In genomic region chr13:42592945-42593344, GRCm38 (mm10) we compare ENCODE assay signal across 28 mouse cellular contexts.
DNase-seq lines count a peak whose midpoint lies in the region; ATAC-seq and TF ChIP-seq lines count a peak whose summit lies in the region.
"Had no signal": no experiment of that assay in that cellular context is flagged by ENCODE, and none has a peak within 500 bp of the region (broad histone marks: within the 10 kb centered on the region; RNA-seq: fewer than 3 reads in every experiment).

No protein-coding gene starts in this region.

- no peak overlapping the region for H3K4me3 ChIP-seq in heart, embryonic 13.5 days
- no peak overlapping the region for H3K4me3 ChIP-seq in heart, embryonic 11.5 days (ENCODE audit: low read depth, low read length)
- no peak overlapping the region for H3K4me3 ChIP-seq in left cerebral cortex, adult 2 months
- no peak overlapping the region for H3K4me3 ChIP-seq in lung, postnatal 0 days (ENCODE audit: low read depth, low read length)
- H3K4me3 ChIP-seq: erythroblast, embryonic 14.5 days; gastrocnemius, adult 2 months; heart, adult 2 months; hindbrain, embryonic 12.5 days; intestine, embryonic 15.5 days; lung, embryonic 15.5 days; megakaryocyte, embryonic 14.5 days; midbrain, embryonic 12.5 days; myocyte; neural tube, embryonic 12.5 days had no signal

- H3K4me2 ChIP-seq in heart, embryonic 13.5 days, result no peak overlapping the region
- no peak overlapping the region for H3K4me2 ChIP-seq in heart, embryonic 11.5 days
- H3K4me2 ChIP-seq in lung, postnatal 0 days (replicated peaks; ENCODE audit: low read depth, low read length), result no peak overlapping the region
- H3K4me2 ChIP-seq: hindbrain, embryonic 12.5 days; intestine, embryonic 15.5 days; lung, embryonic 15.5 days; midbrain, embryonic 12.5 days; neural tube, embryonic 12.5 days had no signal

- no peak overlapping the region for H3K9ac ChIP-seq in heart, embryonic 13.5 days
- H3K9ac ChIP-seq in heart, embryonic 11.5 days (ENCODE audit: low read depth, low read length), result no peak overlapping the region
- no peak overlapping the region for H3K9ac ChIP-seq in lung, postnatal 0 days (replicated peaks; ENCODE audit: low read depth)
- H3K9ac ChIP-seq: hindbrain, embryonic 12.5 days; intestine, embryonic 15.5 days; lung, embryonic 15.5 days; midbrain, embryonic 12.5 days; neural tube, embryonic 12.5 days had no signal

- 38% methylated on average over 3 of the region's 3 CpGs for WGBS in heart, embryonic 13.5 days
- 52% methylated on average over 3 of the region's 3 CpGs for WGBS in heart, embryonic 11.5 days (ENCODE audit: insufficient replicate concordance)
- 27% methylated on average over 3 of the region's 3 CpGs for WGBS in lung, postnatal 0 days

- intact Hi-C loops in left cerebral cortex, adult 2 months (cut with DNase I), result loop anchor here (5.0 kb wide), 1 partner anchor 89 kb away; the partner anchor contains the start of gene Phactr1

- H3K9me3 ChIP-seq in heart, embryonic 13.5 days, result 0 out of 2 replicates have a peak, but pooled peaks cover 2% of the 10 kb centered on the region
- no peaks in the 10 kb centered on the region for H3K9me3 ChIP-seq in heart, embryonic 11.5 days (replicated peaks; ENCODE audit: control insufficient read depth, low read length)
- no peaks in the 10 kb centered on the region for H3K9me3 ChIP-seq in lung, postnatal 0 days (ENCODE audit: low read length)
- H3K9me3 ChIP-seq: hindbrain, embryonic 12.5 days; intestine, embryonic 15.5 days; lung, embryonic 15.5 days; midbrain, embryonic 12.5 days; neural tube, embryonic 12.5 days had no signal

- no peaks in the 10 kb centered on the region for H3K27me3 ChIP-seq in heart, embryonic 13.5 days (replicated peaks)
- no peaks in the 10 kb centered on the region for H3K27me3 ChIP-seq in heart, embryonic 11.5 days (ENCODE audit: control insufficient read depth, insufficient read depth, low read length)
- H3K27me3 ChIP-seq in lung, postnatal 0 days (replicated peaks; ENCODE audit: insufficient read depth, low read length), result no peaks in the 10 kb centered on the region
- H3K27me3 ChIP-seq: hindbrain, embryonic 12.5 days; intestine, embryonic 15.5 days; lung, embryonic 15.5 days; megakaryocyte, embryonic 14.5 days; midbrain, embryonic 12.5 days; neural tube, embryonic 12.5 days had no signal

- no peaks in the 10 kb centered on the region for H3K36me3 ChIP-seq in heart, embryonic 13.5 days
- no peaks in the 10 kb centered on the region for H3K36me3 ChIP-seq in heart, embryonic 11.5 days (ENCODE audit: control insufficient read depth, insufficient read depth, low read length)
- no peaks in the 10 kb centered on the region for H3K36me3 ChIP-seq in lung, postnatal 0 days (ENCODE audit: insufficient read depth, low read length)
- H3K36me3 ChIP-seq: hindbrain, embryonic 12.5 days; intestine, embryonic 15.5 days; lung, embryonic 15.5 days; midbrain, embryonic 12.5 days; neural tube, embryonic 12.5 days had no signal

- H3K27ac ChIP-seq in heart, embryonic 13.5 days (replicated peaks), result peak overlapping the region; percentile 37
- no peak overlapping the region for H3K27ac ChIP-seq in heart, embryonic 11.5 days (ENCODE audit: low read depth, low read length)
- peak overlapping the region; percentile 37 for H3K27ac ChIP-seq in left cerebral cortex, adult 2 months
- H3K27ac ChIP-seq in lung, postnatal 0 days (ENCODE audit: low read length), result no peak overlapping the region
- H3K27ac ChIP-seq: gastrocnemius, adult 2 months; heart, adult 2 months; hindbrain, embryonic 12.5 days; hindbrain, postnatal 0 days; intestine, embryonic 15.5 days; lung, embryonic 15.5 days; midbrain, embryonic 12.5 days; neural tube, embryonic 12.5 days had no signal

- H3K4me1 ChIP-seq in heart, embryonic 13.5 days, result peaks cover 17% of the 10 kb centered on the region
- H3K4me1 ChIP-seq in heart, embryonic 11.5 days (ENCODE audit: control insufficient read depth, insufficient read depth, low read length), result 0 out of 2 replicates have a peak, but pooled peaks cover 3% of the 10 kb centered on the region
- no peaks in the 10 kb centered on the region for H3K4me1 ChIP-seq in lung, postnatal 0 days (ENCODE audit: insufficient read depth, low read depth, low read length)
- H3K4me1 ChIP-seq: hindbrain, embryonic 12.5 days; intestine, embryonic 15.5 days; megakaryocyte, embryonic 14.5 days; midbrain, embryonic 12.5 days; neural tube, embryonic 12.5 days had no signal

- peak; percentile 84 for TF ChIP-seq EP300 in lung, postnatal 0 days (IDR thresholded peaks at IDR 0.05)

- peak; percentile 51; the same call in 1 of the 2 replicates for ATAC-seq in heart, embryonic 13.5 days (ENCODE audit: extremely low read depth, insufficient number of reproducible peaks, low FRiP score, low TSS enrichment)
- ATAC-seq in heart, embryonic 11.5 days (replicated peaks; ENCODE audit: insufficient number of reproducible peaks, low FRiP score, low TSS enrichment), result no peak
- peak; percentile 61 for ATAC-seq in lung, postnatal 0 days
- no peak for ATAC-seq in cerebellum, adult (ENCODE audit: insufficient number of reproducible peaks, low FRiP score, low TSS enrichment)
- ATAC-seq: CD4-positive, CD25-positive, alpha-beta regulatory T cell, adult 4 months; forebrain, embryonic 16.5 days; hindbrain, postnatal 0 days; intestine, embryonic 15.5 days had no signal

- DNase-seq in left cerebral cortex, adult 2 months (ENCODE audit: extremely low spot score in 1 of 2, low spot score in 2 of 2), result no peak
- DNase-seq in left cerebral cortex, adult 11 months (ENCODE audit: low spot score), result no peak
- DNase-seq in lung, postnatal 0 days (ENCODE audit: low spot score), result peak; percentile 44
- DNase-seq in lung, adult 18-20 months, result no peak
- DNase-seq: cerebellum, adult 9-10 months; cerebellum, postnatal 36 days; gastrocnemius, adult 2 months; gastrocnemius, postnatal 36 days; heart, adult 2 months; heart, postnatal 36 days; kidney, adult 2 months; kidney, postnatal 36 days; spleen, adult 18-20 months; thymus, postnatal 14 days had no signal

- no peak for TF ChIP-seq CTCF in left cerebral cortex, adult 2 months (IDR thresholded peaks at IDR 0.05)
- no peak for TF ChIP-seq CTCF in lung, postnatal 0 days (IDR thresholded peaks at IDR 0.05)

Comparison
In these comparisons a context has a peak if more than half of its experiments do, and no peak if none do; other contexts are left out.
1. ATAC-seq: peak in heart, embryonic 13.5 days (single experiment) and lung, postnatal 0 days (single experiment); none in heart, embryonic 11.5 days (single experiment) and cerebellum, adult (single experiment).
2. H3K27ac ChIP-seq: peak in heart, embryonic 13.5 days (single experiment) and left cerebral cortex, adult 2 months (single experiment); none in heart, embryonic 11.5 days (single experiment) and lung, postnatal 0 days (single experiment).